Mouse (Mus musculus) liver, embryonic 13.5 days (tissue): ENCODE results near the gene Foxd4. TPM values are rescaled to one million over a fixed set of nuclear protein-coding genes. Genes with fewer than 3 reads are reported as not detected.
A peak's percentile ranks its signal among the peaks of the same experiment; 100 is the strongest.

ENCODE experiments used
- ATAC-seq: fragments of 200-750 bp; cut with Nextera tagmentation; 2 replicates; pipeline ENCODE4 v1.8.0; 2017; ENCODE audit warnings: low read depth, mild to moderate bottlenecking, moderate number of reproducible peaks, moderate library complexity
- DNase-seq: peaks from one replicate; pipeline ENCODE4 v3.0.0; 2022
- H3K27ac ChIP-seq: fragments of 300-500 bp; sonication (generic); 2 replicates; pipeline ENCODE4 v1.5.1; 2015; ENCODE audit warnings: moderate library complexity, mild to moderate bottlenecking, inconsistent platforms
- H3K27me3 ChIP-seq: fragments of 300-500 bp; sonication (generic); 2 replicates; pipeline ENCODE4 v1.6.1; 2015; ENCODE audit warnings: mild to moderate bottlenecking, inconsistent platforms
- H3K36me3 ChIP-seq: fragments of 300-500 bp; sonication (generic); 2 replicates; pipeline ENCODE4 v1.6.1; 2015; ENCODE audit warnings: mild to moderate bottlenecking, inconsistent platforms
- H3K4me1 ChIP-seq: fragments of 300-500 bp; sonication (generic); replicated peaks from 2 replicates; pipeline ENCODE4 v1.6.1; 2015; ENCODE audit warnings: inconsistent platforms
- H3K4me2 ChIP-seq: fragments of 300-500 bp; sonication (generic); 2 replicates; pipeline ENCODE4 v1.6.1; 2015; ENCODE audit warnings: inconsistent platforms, mild to moderate bottlenecking, moderate library complexity
- H3K4me3 ChIP-seq: fragments of 300-500 bp; sonication (generic); replicated peaks from 2 replicates; pipeline ENCODE4 v1.5.1; 2015; ENCODE audit warnings: mild to moderate bottlenecking, inconsistent platforms
- H3K9ac ChIP-seq: fragments of 300-500 bp; sonication (generic); 2 replicates; pipeline ENCODE4 v1.6.1; 2015; ENCODE audit warnings: mild to moderate bottlenecking, inconsistent platforms
- H3K9me3 ChIP-seq: fragments of 300-500 bp; sonication (generic); replicated peaks from 2 replicates; pipeline ENCODE4 v1.6.1; 2016; ENCODE audit warnings: inconsistent platforms
- WGBS: fragments of 180-500 bp; shearing (Covaris S2); methylation state at CpG from one replicate; pipeline ENCODE4 v1.1.7; 2015; ENCODE audit not compliant: insufficient replicate concordance; 5-methylcytosine and 5-hydroxymethylcytosine counted together
- polyA plus RNA-seq: library from polyadenylated mRNA; unstranded; fragments of >200 nt; fragmentation: Nextera tagmentation; extraction: Ambion mirVana; gene quantifications from 2 replicates; pipeline ENCODE4 v1.2.1, GENCODE M21; 2015

Gene Foxd4
- polyA plus RNA-seq: not detected in 2 replicates

DNA sequence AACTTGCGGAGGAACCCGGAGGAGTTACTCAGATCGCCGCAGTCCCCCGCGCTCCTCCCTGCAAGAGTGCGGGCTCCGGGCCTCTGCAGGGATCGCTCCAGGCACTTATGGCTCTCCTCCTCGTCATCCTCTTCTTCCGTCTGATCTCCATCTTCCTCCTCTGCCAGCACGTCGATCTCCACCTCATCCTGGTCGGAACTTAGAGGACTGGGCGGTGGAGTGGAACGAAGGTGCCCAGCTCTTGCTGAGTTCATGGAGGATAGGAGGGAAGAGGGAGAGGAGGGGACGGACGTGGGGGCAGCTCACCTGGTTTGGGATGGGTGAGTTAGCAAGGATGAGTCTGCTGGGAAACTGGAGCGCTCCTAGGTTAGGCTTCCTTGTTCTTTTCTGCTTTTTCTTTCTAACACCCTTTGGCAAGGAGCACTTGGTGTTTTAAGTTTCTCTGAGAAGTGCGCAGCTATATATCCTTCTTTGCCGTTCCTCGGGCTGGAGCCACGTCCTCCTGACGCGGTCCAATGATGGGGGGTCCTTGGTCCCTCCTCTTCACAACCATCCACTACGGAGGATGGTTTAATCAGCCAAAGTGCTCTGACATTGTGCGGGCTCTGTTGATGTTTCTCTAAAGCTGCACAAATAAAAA, at the start of gene Foxd4:
TSS of gene Foxd4 (minus strand) at position 617 of the 640 bp plus-strand sequence.
- Histone ChIP-seq H3K27me3 (peaks cover 87% of the 10 kb centered on the region), H3K4me2 (peak within 1 kb of the TSS; percentile 53), H3K9ac (no peak within 1 kb of the TSS), H3K4me3 (peak within 1 kb of the TSS; percentile 37), H3K27ac (no peak within 1 kb of the TSS), H3K9me3 (no peaks in the 10 kb centered on the region), H3K4me1 (peaks cover 8% of the 10 kb centered on the region; the same call in 1 of the 2 replicates), H3K36me3 (no peaks in the 10 kb centered on the region)
- WGBS: 3% methylated on average over 27 of the region's 27 CpGs
- no peak for ATAC-seq
- DNase-seq: no peak

DNA sequence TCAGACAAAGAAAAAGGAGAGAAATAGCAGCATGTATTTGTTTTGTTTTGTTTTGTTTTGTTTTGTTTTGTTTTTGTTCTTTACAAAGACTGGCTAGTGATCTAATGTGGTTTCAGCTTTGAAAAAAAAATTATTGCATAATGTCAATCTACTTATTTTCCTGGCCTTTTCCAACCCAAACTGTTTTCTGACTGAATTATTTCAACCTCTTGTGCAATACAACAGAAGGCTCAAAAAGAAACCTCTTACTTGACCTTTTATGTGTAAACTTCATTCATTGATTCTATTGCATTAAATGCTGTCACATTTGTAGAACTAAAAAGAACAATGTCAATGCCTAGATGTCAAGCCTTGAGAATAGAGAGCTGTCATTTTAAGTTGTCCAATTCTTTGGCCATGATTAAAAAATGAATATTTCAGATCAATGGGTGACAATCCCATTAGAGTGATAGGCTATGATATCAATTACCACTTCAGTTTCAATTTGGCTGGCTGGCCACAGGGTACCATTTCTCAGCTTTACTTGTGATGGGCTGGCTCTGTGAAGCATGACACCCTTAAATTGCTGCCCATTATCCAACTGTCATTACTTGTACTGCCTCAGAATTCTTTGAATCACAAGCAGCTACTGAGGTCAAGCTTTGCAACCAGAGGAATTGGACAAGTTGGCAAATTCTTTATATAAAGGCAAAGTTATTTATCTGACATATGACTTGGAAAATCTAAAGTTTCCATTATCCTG, 44.7 kb upstream of the Foxd4 start:
- Histone ChIP-seq H3K27ac (no peak overlapping the region), H3K4me3 (no peak overlapping the region), H3K9me3 (no peaks in the 10 kb centered on the region), H3K4me1 (no peaks in the 10 kb centered on the region), H3K4me2 (no peak overlapping the region), H3K36me3 (no peaks in the 10 kb centered on the region), H3K9ac (no peak overlapping the region), H3K27me3 (no peaks in the 10 kb centered on the region)
- ATAC-seq (no peak), DNase-seq (no peak)

GRCm38 (mm10) chr19:24937084-24937483, 36.1 kb upstream of the Foxd4 start:
- no peak overlapping the region for H3K27ac ChIP-seq
- H3K4me1 ChIP-seq: no peaks in the 10 kb centered on the region
- no peak overlapping the region for H3K4me3 ChIP-seq
- no peak for DNase-seq
- no peak overlapping the region for H3K4me2 ChIP-seq
- no peak overlapping the region for H3K9ac ChIP-seq
- H3K27me3 ChIP-seq: no peaks in the 10 kb centered on the region
- no peak for ATAC-seq
- H3K9me3 ChIP-seq: no peaks in the 10 kb centered on the region
- H3K36me3 ChIP-seq: peaks cover 18% of the 10 kb centered on the region
- 89% methylated on average over 1 of the region's 1 CpGs for WGBS

DNA sequence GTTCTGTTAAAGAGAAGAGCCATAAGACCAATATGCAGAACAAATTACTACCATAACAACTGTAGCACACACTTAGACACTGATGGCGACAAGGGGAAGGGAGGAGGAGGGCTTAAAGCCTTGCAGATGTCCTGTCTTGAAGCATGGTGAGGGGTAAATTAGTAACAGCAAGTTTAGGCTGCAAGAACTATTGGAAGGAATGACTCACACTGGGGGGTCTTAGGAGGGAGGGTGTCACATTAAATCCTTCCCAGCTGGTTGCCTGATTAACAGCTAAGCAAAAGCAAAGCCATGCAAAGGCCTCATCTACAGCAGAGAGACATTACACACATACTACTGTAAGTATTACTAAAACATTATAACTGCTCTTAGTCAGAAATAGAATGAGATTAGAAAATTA, 28.0 kb upstream of the Foxd4 start:
- H3K36me3 ChIP-seq: peaks cover 3% of the 10 kb centered on the region; the same call in 1 of the 2 replicates
- no peak for DNase-seq
- no peak overlapping the region for H3K4me3 ChIP-seq
- 80% methylated on average over 1 of the region's 1 CpGs for WGBS
- no peak overlapping the region for H3K27ac ChIP-seq
- no peaks in the 10 kb centered on the region for H3K4me1 ChIP-seq
- no peak overlapping the region for H3K9ac ChIP-seq
- no peak for ATAC-seq
- no peak overlapping the region for H3K4me2 ChIP-seq
- no peaks in the 10 kb centered on the region for H3K27me3 ChIP-seq
- H3K9me3 ChIP-seq: no peaks in the 10 kb centered on the region

DNA sequence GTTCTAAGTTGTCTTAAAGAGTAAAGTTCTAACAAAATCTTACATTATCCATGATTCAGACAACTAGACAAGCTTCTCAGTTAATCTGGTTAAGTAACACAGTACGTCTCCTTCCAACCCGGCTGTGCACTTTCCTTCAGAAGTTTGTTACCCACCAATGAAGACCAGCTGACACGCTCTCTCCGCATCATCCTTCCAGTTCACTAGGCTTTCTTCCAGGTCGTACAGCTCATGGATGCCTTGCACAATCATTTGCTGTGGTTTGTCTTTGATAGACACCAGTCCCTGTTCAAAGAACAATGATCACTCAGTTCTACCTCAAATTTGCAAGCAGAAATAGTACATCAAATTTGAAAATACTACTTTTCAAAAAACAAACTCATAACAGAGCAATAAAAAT, 19.9 kb upstream of the Foxd4 start:
- Histone ChIP-seq H3K9ac (no peak overlapping the region), H3K36me3 (peaks cover 26% of the 10 kb centered on the region), H3K4me2 (no peak overlapping the region), H3K4me3 (no peak overlapping the region), H3K27me3 (no peaks in the 10 kb centered on the region), H3K27ac (no peak overlapping the region), H3K4me1 (no peaks in the 10 kb centered on the region), H3K9me3 (no peaks in the 10 kb centered on the region)
- no peak for DNase-seq
- WGBS: 85% methylated on average over 5 of the region's 5 CpGs
- no peak for ATAC-seq

DNA sequence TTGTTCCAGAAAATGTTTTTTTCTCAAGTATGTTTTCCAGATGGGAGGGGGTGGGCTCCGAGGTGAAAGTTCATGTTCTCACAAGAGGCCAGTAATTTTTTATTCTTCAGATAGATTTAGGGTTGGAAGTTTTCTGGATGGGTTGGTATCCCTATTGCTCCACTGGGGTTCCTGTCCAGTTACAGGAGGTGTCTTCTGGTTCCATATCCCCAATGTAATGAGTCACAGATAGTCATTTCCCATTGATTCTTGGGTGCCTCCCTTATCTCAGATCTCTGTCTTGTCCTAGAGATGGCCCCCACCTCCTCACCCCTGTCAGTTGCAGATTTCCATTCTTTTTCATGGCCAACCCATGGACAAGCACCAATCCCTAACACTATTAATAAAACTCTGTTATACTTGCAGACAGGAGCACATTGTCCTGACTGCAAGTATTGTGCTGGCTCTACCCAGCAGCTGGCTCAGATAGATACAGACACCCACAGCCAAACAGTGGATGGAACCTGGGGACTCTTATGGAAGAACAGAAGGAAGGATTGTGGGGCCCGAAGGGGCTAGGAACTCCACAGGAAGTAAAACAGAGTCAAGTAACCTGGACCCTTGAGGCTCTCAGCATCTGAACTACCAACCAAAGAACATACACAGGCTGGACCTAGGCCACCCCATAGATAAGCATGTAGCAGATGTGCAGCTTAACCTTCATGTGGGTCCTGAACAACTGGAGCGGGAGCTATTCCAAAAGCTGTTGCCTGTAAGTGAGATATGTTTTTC, 7.6 kb upstream of the Foxd4 start:
- DNase-seq (no peak), ATAC-seq (no peak)
- H3K27me3 ChIP-seq: peaks cover 10% of the 10 kb centered on the region
- H3K4me1 ChIP-seq: no peaks in the 10 kb centered on the region
- WGBS: 64% methylated on average over 3 of the region's 3 CpGs
- no peak overlapping the region for H3K9ac ChIP-seq
- H3K4me3 ChIP-seq: no peak overlapping the region
- H3K9me3 ChIP-seq: no peaks in the 10 kb centered on the region
- H3K36me3 ChIP-seq: no peaks in the 10 kb centered on the region
- no peak overlapping the region for H3K27ac ChIP-seq
- H3K4me2 ChIP-seq: no peak overlapping the region

DNA sequence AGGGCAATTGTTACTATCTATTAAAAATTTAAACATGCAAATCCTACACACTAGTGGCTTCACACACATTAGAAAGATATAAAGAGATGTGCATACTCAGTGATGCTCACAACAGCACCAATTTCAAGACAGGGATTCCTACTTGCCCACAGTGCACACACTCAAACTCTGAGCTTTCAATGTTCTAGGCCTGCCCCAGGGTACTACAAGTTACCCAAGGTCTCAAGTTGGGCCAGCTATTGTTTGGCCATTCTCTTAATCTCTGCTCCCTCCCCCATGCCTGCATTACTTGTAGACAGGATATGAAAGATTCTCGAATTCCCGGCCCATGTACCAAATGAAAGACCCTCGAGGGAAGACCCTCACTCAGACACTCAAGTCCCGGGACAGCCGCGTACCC, 6.7 kb upstream of the Foxd4 start:
- WGBS: 67% methylated on average over 6 of the region's 6 CpGs
- no peaks in the 10 kb centered on the region for H3K4me1 ChIP-seq
- H3K36me3 ChIP-seq: no peaks in the 10 kb centered on the region

GRCm38 (mm10) chr19:24902821-24903220, 1.8 kb upstream of the Foxd4 start:
- Histone ChIP-seq H3K36me3 (no peaks in the 10 kb centered on the region), H3K9me3 (no peaks in the 10 kb centered on the region), H3K27ac (no peak overlapping the region), H3K4me2 (no peak overlapping the region), H3K4me3 (no peak overlapping the region), H3K4me1 (peaks cover 8% of the 10 kb centered on the region; the same call in 1 of the 2 replicates), H3K9ac (no peak overlapping the region), H3K27me3 (peaks cover 68% of the 10 kb centered on the region)
- WGBS: 45% methylated on average over 2 of the region's 2 CpGs
- DNase-seq (no peak), ATAC-seq (no peak)

More for the DNA sequence above, 6.7 kb upstream of the Foxd4 start:
- H3K4me2 ChIP-seq: no peak overlapping the region
- DNase-seq: no peak
- peaks cover 20% of the 10 kb centered on the region for H3K27me3 ChIP-seq
- no peaks in the 10 kb centered on the region for H3K9me3 ChIP-seq
- no peak overlapping the region for H3K9ac ChIP-seq
- no peak overlapping the region for H3K27ac ChIP-seq
- no peak for ATAC-seq
- no peak overlapping the region for H3K4me3 ChIP-seq

GRCm38 (mm10) chr19:24902256-24902655, 1.3 kb upstream of the Foxd4 start:
- Histone ChIP-seq H3K36me3 (no peaks in the 10 kb centered on the region), H3K9me3 (no peaks in the 10 kb centered on the region), H3K27me3 (peaks cover 74% of the 10 kb centered on the region), H3K4me3 (no peak overlapping the region), H3K27ac (no peak overlapping the region), H3K4me1 (peaks cover 8% of the 10 kb centered on the region; the same call in 1 of the 2 replicates), H3K4me2 (no peak overlapping the region), H3K9ac (no peak overlapping the region)
- DNase-seq (no peak), ATAC-seq (no peak)
- WGBS: 1% methylated on average over 2 of the region's 2 CpGs

DNA sequence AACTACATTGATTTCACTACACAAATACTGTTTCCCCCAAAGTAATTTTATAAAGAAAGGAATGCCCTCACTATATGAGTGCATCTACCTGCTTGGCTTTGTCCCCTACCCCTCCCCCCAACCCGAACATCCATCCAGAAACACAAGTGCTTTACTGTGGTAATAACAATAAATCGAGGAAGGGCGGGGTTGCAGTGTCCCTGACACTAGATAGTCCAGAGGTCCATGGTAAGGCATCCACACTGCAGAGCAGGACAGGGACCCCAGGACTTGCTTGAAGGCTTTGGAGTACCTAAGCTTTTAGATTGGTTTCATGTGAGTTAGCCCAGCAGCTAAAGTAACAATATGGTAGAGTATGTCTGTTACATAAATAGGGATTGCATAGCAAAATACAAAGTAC, 669 bp upstream of the Foxd4 start:
- no peak for ATAC-seq
- Histone ChIP-seq H3K4me2 (no peak overlapping the region), H3K36me3 (no peaks in the 10 kb centered on the region), H3K4me3 (no peak overlapping the region), H3K4me1 (peaks cover 8% of the 10 kb centered on the region; the same call in 1 of the 2 replicates), H3K9me3 (no peaks in the 10 kb centered on the region), H3K27me3 (peaks cover 79% of the 10 kb centered on the region), H3K27ac (no peak overlapping the region), H3K9ac (no peak overlapping the region)
- 10% methylated on average over 3 of the region's 3 CpGs for WGBS
- no peak for DNase-seq
